Mouse (Mus musculus) cortical plate, adult 2 months (tissue): Measurements from ENCODE around the gene Olfr622. TPM values are rescaled to one million over a fixed set of nuclear protein-coding genes. Genes with fewer than 3 reads are reported as not detected.

Experiments used
- H3K27ac ChIP-seq: fragments of 200-500 bp; 2 replicates; pipeline ENCODE4 v1.5.1; 2012; ENCODE audit warnings: low read length, control low read depth, inconsistent platforms; ENCODE audit not compliant: insufficient read depth
- H3K4me1 ChIP-seq: fragments of 200-500 bp; 2 replicates; pipeline ENCODE4 v1.6.1; 2011; ENCODE audit warnings: low read length; ENCODE audit not compliant: control insufficient read depth, insufficient read depth
- H3K4me3 ChIP-seq: fragments of 200-500 bp; 2 replicates; pipeline ENCODE4 v1.5.1; 2011; ENCODE audit warnings: mild to moderate bottlenecking, low read length, control low read depth; ENCODE audit not compliant: insufficient read depth
- CTCF ChIP-seq: fragments of 200-500 bp; IDR thresholded peaks from 2 replicates; pipeline ENCODE4 v1.5.1; 2011; ENCODE audit warnings: mild to moderate bottlenecking, control low read depth, low read length; ENCODE audit not compliant: insufficient read depth; ENCODE audit errors: extremely low read depth
- POLR2A ChIP-seq: fragments of 200-500 bp; IDR thresholded peaks from 2 replicates; pipeline ENCODE4 v1.6.1; 2011; ENCODE audit warnings: mild to moderate bottlenecking, low read length, control low read depth; ENCODE audit not compliant: insufficient read depth; ENCODE audit errors: extremely low read depth
- polyA plus RNA-seq: library from polyadenylated mRNA; depleted of rRNA; stranded (reverse); fragments of >200 nt; gene quantifications from 2 replicates; pipeline ENCODE4 v1.2.3, GENCODE M21; 2012; rRNA removed

Olfr622 gene
- polyA plus RNA-seq = not detected in 2 replicates

DNA sequence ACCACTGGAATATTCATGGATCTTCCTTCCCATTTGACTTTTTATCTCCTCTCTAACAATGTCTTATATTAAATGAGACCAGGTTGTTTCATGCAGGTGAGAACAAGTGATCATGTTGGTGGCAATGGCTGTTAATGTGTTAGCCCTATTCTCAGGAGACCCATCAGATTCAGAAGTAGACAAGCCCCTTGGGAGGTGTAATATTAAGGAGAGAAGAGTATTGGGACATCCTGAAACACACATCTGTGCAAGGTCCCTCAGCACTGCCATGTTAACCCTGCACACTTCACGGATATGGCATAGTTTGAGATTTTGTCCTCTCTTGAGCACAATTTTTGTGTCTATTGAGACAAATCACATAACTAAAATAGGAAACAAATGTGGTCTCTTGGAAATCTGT is at the start of gene Olfr622:
TSS of gene Olfr622 (minus strand) at position 101 of the 400 bp plus-strand sequence.
- no peak for TF ChIP-seq CTCF
- no peak for TF ChIP-seq POLR2A
- H3K4me3 ChIP-seq = no peak within 1 kb of the TSS
- H3K4me1 ChIP-seq = no peaks in the 10 kb centered on the region
- no peak within 1 kb of the TSS for H3K27ac ChIP-seq

DNA sequence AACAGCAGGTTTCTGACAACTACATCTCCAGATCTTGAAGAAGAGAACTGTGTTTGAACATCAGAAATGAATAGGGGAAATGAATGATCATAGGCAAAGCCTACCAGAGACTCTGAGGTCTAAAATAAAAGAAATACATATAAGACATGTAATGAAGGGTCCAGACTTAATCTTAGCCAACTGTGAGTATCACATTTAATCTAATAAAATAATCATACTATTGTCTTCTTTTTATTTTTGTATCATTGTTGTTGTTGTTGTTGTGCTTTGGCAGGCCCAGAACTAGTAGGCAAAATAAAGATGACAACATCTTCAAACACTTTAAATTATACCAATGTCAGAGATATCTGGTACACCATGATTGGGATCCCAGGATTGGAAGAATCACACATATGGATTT is 39.9 kb upstream of the Olfr622 start, which contains the start of gene Olfr625-ps1:
TSS of gene Olfr625-ps1 (plus strand) at position 301 of the 400 bp plus-strand sequence.
- no peaks in the 10 kb centered on the region for H3K4me1 ChIP-seq
- TF ChIP-seq POLR2A = no peak
- no peak for TF ChIP-seq CTCF
- H3K27ac ChIP-seq = no peak within 1 kb of the TSS
- no peak within 1 kb of the TSS for H3K4me3 ChIP-seq

DNA sequence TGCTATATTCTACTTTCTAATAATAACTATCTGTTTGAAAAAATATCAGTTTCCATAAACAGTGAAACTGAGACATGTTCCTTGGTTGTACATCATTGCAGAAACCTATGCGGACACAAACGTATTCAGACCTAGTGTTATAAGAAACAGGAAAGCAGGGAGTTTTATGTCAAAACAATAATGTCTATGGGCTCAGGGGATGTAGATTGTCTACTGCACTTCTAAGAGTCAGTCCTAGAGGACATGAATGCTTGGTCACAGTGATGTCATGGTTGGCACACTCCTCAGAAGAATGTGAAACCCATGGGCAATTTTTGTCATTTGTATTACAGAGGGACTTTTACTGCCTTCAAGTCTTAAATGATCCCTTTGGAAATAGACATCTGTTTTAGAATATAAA is 28.6 kb upstream of the Olfr622 start, which contains the start of gene Olfr624:
TSS of gene Olfr624 (minus strand) at position 101 of the 400 bp plus-strand sequence.
- Histone ChIP-seq H3K27ac (no peak within 1 kb of the TSS), H3K4me3 (no peak within 1 kb of the TSS), H3K4me1 (no peaks in the 10 kb centered on the region)
- TF ChIP-seq POLR2A = no peak
- no peak for TF ChIP-seq CTCF

DNA sequence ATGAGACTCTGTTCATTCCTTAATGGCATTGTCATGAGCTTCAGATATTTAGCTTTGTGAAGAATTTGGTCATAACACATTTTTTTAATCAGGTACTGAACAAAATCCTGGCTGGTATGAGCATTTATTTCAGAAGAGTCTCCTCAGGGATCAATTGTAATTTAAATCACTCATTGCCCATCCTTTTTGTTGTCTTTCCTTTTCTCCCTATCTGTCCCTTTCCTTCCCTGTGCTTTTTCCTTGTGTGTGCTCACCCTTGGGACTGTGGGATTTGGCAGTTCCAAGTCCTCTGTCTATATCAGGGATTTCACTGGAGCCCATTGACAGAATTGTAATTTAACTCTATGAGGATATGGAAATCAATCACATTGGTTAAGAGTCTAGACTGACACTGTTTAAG is 21.1 kb upstream of the Olfr622 start, which contains the start of gene Olfr623:
TSS of gene Olfr623 (minus strand) at position 101 of the 400 bp plus-strand sequence.
- H3K27ac ChIP-seq = no peak within 1 kb of the TSS
- H3K4me3 ChIP-seq = no peak within 1 kb of the TSS
- no peaks in the 10 kb centered on the region for H3K4me1 ChIP-seq
- TF ChIP-seq CTCF (no peak), POLR2A (no peak)

DNA sequence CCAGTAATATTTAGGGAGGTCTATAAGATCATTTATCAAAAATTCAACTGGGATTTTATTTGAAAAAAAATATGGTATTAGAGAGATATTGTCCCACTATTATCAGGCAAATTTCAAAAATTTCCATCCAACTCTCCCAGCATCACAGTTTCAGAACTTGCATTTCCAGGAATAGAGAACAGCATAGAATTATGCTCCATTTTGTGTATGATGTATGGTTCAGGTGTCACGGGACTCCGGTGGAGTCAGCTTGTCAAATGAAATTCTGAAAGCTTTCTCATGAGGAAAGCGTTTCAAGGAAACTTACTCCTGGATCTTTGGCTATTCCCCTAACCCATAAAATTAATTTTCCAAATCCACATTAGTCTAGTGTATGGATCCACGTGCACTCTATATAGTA is 1.6 kb upstream of the Olfr622 start:
- Histone ChIP-seq H3K4me3 (no peak overlapping the region), H3K4me1 (no peaks in the 10 kb centered on the region), H3K27ac (no peak overlapping the region)
- TF ChIP-seq CTCF = no peak
- TF ChIP-seq POLR2A = no peak

DNA sequence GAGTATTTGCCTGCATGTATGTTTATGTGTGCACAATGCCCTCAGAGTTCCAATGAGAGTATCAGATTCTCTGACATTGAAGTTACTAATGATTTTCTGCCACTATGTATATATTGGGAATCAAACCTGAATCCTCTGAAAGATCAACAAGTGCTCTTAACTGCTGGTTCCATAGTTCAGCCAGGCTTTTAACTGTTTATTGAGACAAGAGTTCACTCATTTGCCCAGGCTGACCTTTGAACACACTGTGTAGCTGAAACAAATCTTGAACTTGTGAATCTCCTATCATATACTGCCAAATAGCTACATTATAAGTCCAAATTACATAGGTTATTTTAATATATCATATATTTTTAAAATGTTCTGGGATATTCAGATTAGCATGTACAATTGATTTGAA is 5.7 kb downstream of the Olfr622 start:
- TF ChIP-seq CTCF = no peak
- no peak for TF ChIP-seq POLR2A
- Histone ChIP-seq H3K4me3 (no peak overlapping the region), H3K27ac (no peak overlapping the region), H3K4me1 (no peaks in the 10 kb centered on the region)

DNA sequence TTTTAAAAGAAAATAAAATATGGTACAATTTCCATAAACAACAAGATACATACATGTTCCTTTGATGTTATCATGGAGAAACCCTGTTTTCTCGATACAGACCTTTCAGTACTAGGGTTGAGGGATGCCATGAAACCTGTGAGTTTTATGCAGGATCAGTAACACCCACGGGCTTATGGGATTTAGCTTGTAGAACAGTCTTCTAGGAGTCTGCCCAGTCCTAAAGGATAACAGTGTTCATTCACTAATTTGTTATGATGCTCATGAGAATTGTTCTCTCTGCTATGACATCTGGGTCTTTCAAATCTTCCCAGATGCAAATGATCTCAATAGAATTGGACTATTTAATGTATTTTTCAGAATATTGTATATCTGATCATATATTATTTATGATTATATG is 30.1 kb downstream of the Olfr622 start, which contains the start of gene Olfr620:
TSS of gene Olfr620 (minus strand) at position 101 of the 400 bp plus-strand sequence.
- TF ChIP-seq CTCF (no peak), POLR2A (no peak)
- H3K27ac ChIP-seq = no peak within 1 kb of the TSS
- no peak within 1 kb of the TSS for H3K4me3 ChIP-seq
- H3K4me1 ChIP-seq = no peaks in the 10 kb centered on the region

DNA sequence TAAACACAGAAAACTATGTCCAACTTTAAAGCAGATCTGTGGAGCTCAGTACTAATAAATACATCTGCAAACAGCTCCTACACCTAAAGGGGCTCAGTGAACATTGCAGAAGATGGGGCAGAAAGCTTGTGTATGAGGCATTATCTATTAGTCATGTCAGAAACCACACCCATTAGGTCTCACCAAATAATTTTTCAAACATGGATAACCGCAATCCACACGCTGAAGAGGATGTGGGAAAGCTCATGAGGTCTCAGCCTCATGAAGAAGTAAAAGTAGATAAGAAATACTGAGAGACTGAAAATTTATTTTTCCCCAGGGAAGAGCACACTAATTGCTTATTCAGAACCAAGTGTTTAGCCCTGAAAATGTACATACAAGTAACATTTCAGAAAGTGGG is 35.1 kb downstream of the Olfr622 start:
- Histone ChIP-seq H3K4me1 (no peaks in the 10 kb centered on the region), H3K4me3 (no peak overlapping the region), H3K27ac (no peak overlapping the region)
- TF ChIP-seq POLR2A = no peak
- no peak for TF ChIP-seq CTCF

DNA sequence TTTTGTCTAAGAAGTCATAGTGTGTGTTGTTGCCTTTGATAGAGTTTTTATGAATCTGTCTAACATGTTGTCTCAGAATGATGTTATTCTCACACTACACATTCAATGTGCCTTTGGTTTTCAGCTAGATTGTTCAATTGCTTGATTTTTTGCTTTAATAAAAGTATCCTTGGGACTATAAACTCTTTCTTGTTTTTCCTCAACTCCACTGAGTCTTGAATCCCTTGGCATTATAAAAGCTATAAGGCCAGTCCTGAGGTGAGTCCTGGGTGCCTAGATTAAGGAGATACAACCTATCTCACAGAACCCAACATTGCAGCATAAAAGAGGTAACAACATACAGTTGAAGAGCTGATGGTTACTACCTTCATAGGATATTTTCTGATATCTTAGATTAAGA is 42.2 kb downstream of the Olfr622 start, which contains the start of gene Olfr619:
TSS of gene Olfr619 (plus strand) at position 301 of the 400 bp plus-strand sequence.
- no peak within 1 kb of the TSS for H3K4me3 ChIP-seq
- H3K27ac ChIP-seq = no peak within 1 kb of the TSS
- H3K4me1 ChIP-seq = no peaks in the 10 kb centered on the region
- TF ChIP-seq CTCF = no peak
- TF ChIP-seq POLR2A = no peak

DNA sequence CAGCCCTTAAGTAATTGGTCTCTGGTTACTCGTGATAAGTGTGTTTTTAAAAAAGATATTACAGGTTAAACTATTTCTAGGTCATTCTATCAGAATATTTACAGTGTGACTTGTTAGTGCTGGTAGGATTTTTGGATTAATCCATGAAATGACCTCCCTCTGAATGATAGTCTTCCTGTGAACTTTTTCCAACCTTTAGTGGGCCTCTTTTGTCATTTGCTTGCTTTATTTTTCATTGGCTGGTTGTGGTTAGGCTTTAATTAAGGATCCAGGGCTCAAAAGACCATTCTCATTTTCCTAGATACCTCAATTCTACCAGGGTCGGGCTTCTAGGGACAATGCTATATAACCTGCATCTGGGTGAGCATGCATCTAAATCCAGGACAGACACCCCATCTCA is 52.7 kb downstream of the Olfr622 start, which contains the start of gene Olfr618:
TSS of gene Olfr618 (plus strand) at position 301 of the 400 bp plus-strand sequence.
- H3K27ac ChIP-seq = no peak within 1 kb of the TSS
- no peaks in the 10 kb centered on the region for H3K4me1 ChIP-seq
- TF ChIP-seq POLR2A = no peak
- no peak within 1 kb of the TSS for H3K4me3 ChIP-seq

Other genes starting within 250 kb of the Olfr622 start
- gene Usp17lc, start 227.6 kb downstream of the Olfr622 start, polyA plus RNA-seq = not detected in 2 replicates
- not detected in 2 replicates for gene Olfr605, start 197.3 kb downstream of the Olfr622 start, polyA plus RNA-seq
- not detected in 2 replicates for gene Olfr606, start 193.7 kb downstream of the Olfr622 start, polyA plus RNA-seq
- gene Olfr607, start 178.6 kb downstream of the Olfr622 start, polyA plus RNA-seq = not detected in 2 replicates
- gene Olfr608, start 172.8 kb downstream of the Olfr622 start, polyA plus RNA-seq = not detected in 2 replicates
- gene Olfr609, start 144.6 kb downstream of the Olfr622 start, polyA plus RNA-seq = not detected in 2 replicates
- not detected in 2 replicates for gene Olfr610, start 130.6 kb downstream of the Olfr622 start, polyA plus RNA-seq
- gene Olfr611, start 121.9 kb downstream of the Olfr622 start, polyA plus RNA-seq = not detected in 2 replicates
- gene Olfr612, start 100.0 kb downstream of the Olfr622 start, polyA plus RNA-seq = not detected in 2 replicates
- gene Olfr613, start 94.6 kb downstream of the Olfr622 start, polyA plus RNA-seq = not detected in 2 replicates
- gene Olfr615, start 86.6 kb downstream of the Olfr622 start, polyA plus RNA-seq = not detected in 2 replicates
- gene Olfr616, start 73.6 kb downstream of the Olfr622 start, polyA plus RNA-seq = not detected in 2 replicates
- gene Olfr617, start 69.6 kb downstream of the Olfr622 start, polyA plus RNA-seq = not detected in 2 replicates
- gene Olfr618, start 52.6 kb downstream of the Olfr622 start, polyA plus RNA-seq = not detected in 2 replicates
- gene Olfr619, start 42.1 kb downstream of the Olfr622 start, polyA plus RNA-seq = not detected in 2 replicates
- gene Olfr620, start 30.2 kb downstream of the Olfr622 start, polyA plus RNA-seq = not detected in 2 replicates
- gene Olfr623, start 21.0 kb upstream of the Olfr622 start, polyA plus RNA-seq = not detected in 2 replicates
- 0.02 TPM in 1 of 2 replicates, not detected in the other for gene Olfr624, start 28.5 kb upstream of the Olfr622 start, polyA plus RNA-seq
- not detected in 2 replicates for gene Olfr625-ps1, start 40.0 kb upstream of the Olfr622 start, polyA plus RNA-seq
- gene Olfr243, start 72.0 kb upstream of the Olfr622 start, polyA plus RNA-seq = not detected in 2 replicates
- not detected in 2 replicates for gene Olfr628, start 87.7 kb upstream of the Olfr622 start, polyA plus RNA-seq
- gene Olfr629, start 102.2 kb upstream of the Olfr622 start, polyA plus RNA-seq = not detected in 2 replicates
- not detected in 2 replicates for gene Olfr630, start 114.6 kb upstream of the Olfr622 start, polyA plus RNA-seq
- not detected in 2 replicates for gene Olfr69, start 128.9 kb upstream of the Olfr622 start, polyA plus RNA-seq
- gene Olfr68, start 137.0 kb upstream of the Olfr622 start, polyA plus RNA-seq = not detected in 2 replicates
- gene Olfr67, start 149.1 kb upstream of the Olfr622 start, polyA plus RNA-seq = not detected in 2 replicates
- 56.3 and 87.5 TPM in 2 replicates for gene Hbb-bt, start 171.3 kb upstream of the Olfr622 start, polyA plus RNA-seq
- 471 and 650 TPM in 2 replicates for gene Hbb-bs, start 185.4 kb upstream of the Olfr622 start, polyA plus RNA-seq
- gene Hbb-bh2, start 197.8 kb upstream of the Olfr622 start, polyA plus RNA-seq = not detected in 2 replicates
- gene Hbb-bh1, start 200.5 kb upstream of the Olfr622 start, polyA plus RNA-seq = not detected in 2 replicates
- 0.95 and 1.0 TPM in 2 replicates for gene Hbb-y, start 210.5 kb upstream of the Olfr622 start, polyA plus RNA-seq
- gene Olfr66, start 243.6 kb upstream of the Olfr622 start, polyA plus RNA-seq = not detected in 2 replicates